Mouse (Mus musculus) thymus, postnatal 25 days (tissue): ENCODE measurements around the gene Atg7.

Source experiments
- DNase-seq: peaks from one replicate; pipeline ENCODE4 v3.0.0; 2022

Atg7 gene

GRCm38 (mm10) chr6:114790084-114790483, 147.2 kb downstream of the Atg7 start:
- no peak for DNase-seq

- no peak for DNase-seq
Observed at GRCm38 (mm10) chr6:114790902-114791301, 148.0 kb downstream of the Atg7 start.

GRCm38 (mm10) chr6:114791846-114792245, 148.9 kb downstream of the Atg7 start:
- DNase-seq: no peak

- no peak for DNase-seq
Observed at GRCm38 (mm10) chr6:114794706-114795105, 151.8 kb downstream of the Atg7 start.

GRCm38 (mm10) chr6:114795706-114796325, 152.9 kb downstream of the Atg7 start:
- no peak for DNase-seq

- no peak for DNase-seq
Observed at GRCm38 (mm10) chr6:114797901-114798300, 155.0 kb downstream of the Atg7 start.

- DNase-seq: no peak
Observed at GRCm38 (mm10) chr6:114798715-114799114, 155.8 kb downstream of the Atg7 start.

GRCm38 (mm10) chr6:114800291-114800965, 157.5 kb downstream of the Atg7 start:
- no peak for DNase-seq

- DNase-seq: no peak
Observed at GRCm38 (mm10) chr6:114803915-114804535, 161.1 kb downstream of the Atg7 start.

GRCm38 (mm10) chr6:114804866-114805265, 162.0 kb downstream of the Atg7 start:
- no peak for DNase-seq

- no peak for DNase-seq
Observed at GRCm38 (mm10) chr6:114805927-114806326, 163.0 kb downstream of the Atg7 start.

GRCm38 (mm10) chr6:114807474-114807873, 164.6 kb downstream of the Atg7 start:
- DNase-seq: no peak

GRCm38 (mm10) chr6:114808654-114809430, 165.9 kb downstream of the Atg7 start:
- DNase-seq: no peak

- no peak for DNase-seq
Observed at GRCm38 (mm10) chr6:114809431-114809811, 166.5 kb downstream of the Atg7 start.

- no peak for DNase-seq
Observed at GRCm38 (mm10) chr6:114812322-114812721, 169.4 kb downstream of the Atg7 start.

- DNase-seq: no peak
Observed at GRCm38 (mm10) chr6:114812779-114813178, 169.9 kb downstream of the Atg7 start.

- no peak for DNase-seq
Observed at GRCm38 (mm10) chr6:114814199-114814881, 171.4 kb downstream of the Atg7 start.

- DNase-seq: peak; percentile 23
Observed at GRCm38 (mm10) chr6:114814882-114815650, 172.2 kb downstream of the Atg7 start.

- DNase-seq: no peak
Observed at GRCm38 (mm10) chr6:114817948-114818347, 175.1 kb downstream of the Atg7 start.

- no peak for DNase-seq
Observed at GRCm38 (mm10) chr6:114818471-114818870, 175.6 kb downstream of the Atg7 start.

- no peak for DNase-seq
Observed at GRCm38 (mm10) chr6:114819971-114820481, 177.1 kb downstream of the Atg7 start.

- no peak for DNase-seq
Observed at GRCm38 (mm10) chr6:114821646-114822045, 178.7 kb downstream of the Atg7 start.
